Mouse (Mus musculus) CH12.LX (cell line): ENCODE measurements at regions not wholly inside any gene's neighbourhood (a gene's known extent, or its start where the extent isn't known, plus 50 kb on each side); places are given as distances from the start of the nearest gene placed in this dataset.

ENCODE experiments used
- DNase-seq: peaks from one replicate; pipeline ENCODE4 v3.0.0-alpha.2; 2013; ENCODE audit errors: extremely low read depth
- H3K27ac ChIP-seq: 2 replicates; pipeline ENCODE4 v1.5.1; 2012; ENCODE audit warnings: low read depth, mild to moderate bottlenecking, control low read depth, moderate library complexity; ENCODE audit not compliant: insufficient read depth
- H3K27me3 ChIP-seq: replicated peaks from 2 replicates; pipeline ENCODE3; 2012; ENCODE audit warnings: inconsistent platforms
- H3K36me3 ChIP-seq, 2 experiments: replicated peaks in 1 of 2; 2 replicates each; pipeline versions ENCODE3 to v1.6.1; 2012; ENCODE audit warnings: inconsistent platforms in 1 of 2, low read length in 1 of 2, mild to moderate bottlenecking in 1 of 2, mixed read lengths in 1 of 2, moderate library complexity in 1 of 2; ENCODE audit not compliant: control insufficient read depth in 1 of 2, insufficient read depth in 1 of 2
- H3K4me1 ChIP-seq, 2 experiments: 2 replicates each; pipeline ENCODE4 v1.6.1; 2012; ENCODE audit warnings: inconsistent platforms in 1 of 2, moderate library complexity in 1 of 2; ENCODE audit not compliant: insufficient read depth in 2 of 2, control insufficient read depth in 1 of 2
- H3K4me2 ChIP-seq: 2 replicates; pipeline ENCODE4 v1.6.1; 2012; ENCODE audit warnings: low read depth, mild to moderate bottlenecking, control low read depth; ENCODE audit not compliant: poor library complexity, insufficient read depth, severe bottlenecking
- H3K4me3 ChIP-seq, 3 experiments: fragments of 150-350 bp in 1 of 3; sonication (generic) in 1 of 3; replicated peaks in 1 of 3; 2 replicates each; pipeline versions ENCODE3 to v1.5.1; 2011 to 2012; ENCODE audit warnings: low read depth in 2 of 3, low read length in 2 of 3, mild to moderate bottlenecking in 2 of 3, moderate library complexity in 2 of 3, control low read depth in 1 of 3, improper control_type of control experiment in 1 of 3, inconsistent platforms in 1 of 3, mixed read lengths in 1 of 3; ENCODE audit not compliant: poor library complexity in 1 of 3
- H3K79me2 ChIP-seq: replicated peaks from 2 replicates; pipeline ENCODE4 v1.6.1; 2012; ENCODE audit warnings: mild to moderate bottlenecking, moderate library complexity; ENCODE audit not compliant: control insufficient read depth, poor library complexity, insufficient read depth, severe bottlenecking; ENCODE audit errors: extremely low read depth
- H3K9ac ChIP-seq: 2 replicates; pipeline ENCODE4 v1.6.1; 2012; ENCODE audit warnings: low read depth, mild to moderate bottlenecking, control low read depth, moderate library complexity; ENCODE audit not compliant: insufficient read depth
- H3K9me3 ChIP-seq: replicated peaks from 2 replicates; pipeline ENCODE3; 2012; ENCODE audit warnings: low read length, inconsistent platforms, mixed read lengths
- BHLHE40 ChIP-seq: IDR thresholded peaks from 2 replicates; pipeline ENCODE4 v1.6.1; 2011; ENCODE audit warnings: mild to moderate bottlenecking, low read depth, low read length, improper control_type of control experiment
- CHD2 ChIP-seq: IDR thresholded peaks from 2 replicates; pipeline ENCODE4 v1.6.1; 2011; ENCODE audit warnings: low read length, improper control_type of control experiment
- EP300 ChIP-seq: IDR thresholded peaks from 2 replicates; pipeline ENCODE4 v1.6.1; 2011; ENCODE audit warnings: low read length, improper control_type of control experiment
- GABPA ChIP-seq: IDR thresholded peaks from 2 replicates; pipeline ENCODE4 v1.6.1; 2012; ENCODE audit warnings: low read depth, low read length, improper control_type of control experiment, inconsistent platforms; ENCODE audit not compliant: insufficient replicate concordance
- HCFC1 ChIP-seq: IDR thresholded peaks from 2 replicates; pipeline ENCODE4 v1.6.1; 2012; ENCODE audit warnings: low read depth, mild to moderate bottlenecking, inconsistent platforms, low read length, improper control_type of control experiment
- IRF4 ChIP-seq: IDR thresholded peaks from 2 replicates; pipeline ENCODE4 v1.6.1; 2014; ENCODE audit warnings: low read depth, mild to moderate bottlenecking, inconsistent platforms, low read length, improper control_type of control experiment
- JUN ChIP-seq: IDR thresholded peaks from 2 replicates; pipeline ENCODE4 v1.6.1; 2011; ENCODE audit warnings: low read depth, mild to moderate bottlenecking, low read length, improper control_type of control experiment, moderate library complexity; ENCODE audit not compliant: insufficient read depth
- KAT2A ChIP-seq: IDR thresholded peaks from 2 replicates; pipeline ENCODE4 v1.6.1; 2012; ENCODE audit warnings: low read length, improper control_type of control experiment, inconsistent platforms; ENCODE audit not compliant: insufficient replicate concordance
- MAX ChIP-seq: IDR thresholded peaks from 2 replicates; pipeline ENCODE4 v1.6.1; 2011; ENCODE audit warnings: low read length, improper control_type of control experiment
- MEF2A ChIP-seq: IDR thresholded peaks from 2 replicates; pipeline ENCODE4 v1.6.1; 2014; ENCODE audit warnings: low read depth, mild to moderate bottlenecking, inconsistent platforms, low read length, improper control_type of control experiment, borderline replicate concordance
- MXI1 ChIP-seq: IDR thresholded peaks from 2 replicates; pipeline ENCODE4 v1.6.1; 2011; ENCODE audit warnings: mild to moderate bottlenecking, low read depth, low read length, improper control_type of control experiment
- NELFE ChIP-seq: IDR thresholded peaks from 2 replicates; pipeline ENCODE4 v1.6.1; 2011; ENCODE audit warnings: low read depth, low read length, improper control_type of control experiment
- PAX5 ChIP-seq: IDR thresholded peaks from 2 replicates; pipeline ENCODE4 v1.6.1; 2012; ENCODE audit warnings: low read length, inconsistent platforms, mixed read lengths
- POLR2AphosphoS2 ChIP-seq: IDR thresholded peaks from 2 replicates; pipeline ENCODE4 v1.6.1; 2011; ENCODE audit warnings: low read depth, low read length, improper control_type of control experiment
- RAD21 ChIP-seq: IDR thresholded peaks from 2 replicates; pipeline ENCODE4 v1.6.1; 2011; ENCODE audit warnings: low read depth, mild to moderate bottlenecking, low read length, improper control_type of control experiment, moderate library complexity
- RCOR1 ChIP-seq: conservative IDR thresholded peaks from 2 replicates; pipeline ENCODE4 v1.6.1; 2012; ENCODE audit warnings: low read depth, mild to moderate bottlenecking, inconsistent platforms, low read length, improper control_type of control experiment
- SIN3A ChIP-seq: IDR thresholded peaks from 2 replicates; pipeline ENCODE4 v1.6.1; 2012; ENCODE audit warnings: low read length, improper control_type of control experiment, inconsistent platforms
- SMC3 ChIP-seq: IDR thresholded peaks from 2 replicates; pipeline ENCODE4 v1.6.1; 2011; ENCODE audit warnings: low read depth, low read length, improper control_type of control experiment
- ZKSCAN1 ChIP-seq: IDR thresholded peaks from 2 replicates; pipeline ENCODE4 v1.6.1; 2012; ENCODE audit warnings: low read depth, inconsistent platforms, low read length, improper control_type of control experiment, borderline replicate concordance
- ZMIZ1 ChIP-seq: IDR thresholded peaks from 2 replicates; pipeline ENCODE4 v1.6.1; 2012; ENCODE audit warnings: low read depth, mild to moderate bottlenecking, inconsistent platforms, low read length, improper control_type of control experiment
- ZNF384 ChIP-seq: IDR thresholded peaks from 2 replicates; pipeline ENCODE4 v1.6.1; 2012; ENCODE audit warnings: low read depth, low read length, improper control_type of control experiment, inconsistent platforms
- dilution Hi-C: fragments of 300-500 bp; cut with MboI; formaldehyde crosslinking; loops from 2 replicates; pipeline ENCODE4 v1.14.3; 2020; ENCODE audit warnings: low sequenced_read_pairs; ENCODE audit not compliant: extremely low pct_unique_long_range_greater_than_20kb, extremely low pct_ligation_motif_present
- in situ Hi-C: fragments of 300-500 bp; cut with MboI; formaldehyde crosslinking; loops from 3 replicates; pipeline ENCODE4 v1.14.3; 2019; ENCODE audit warnings: low sequenced_read_pairs, low pct_ligation_motif_present, low pct_unique_long_range_greater_than_20kb, mixed read lengths

- dilution Hi-C loops: no loop called here
- no peaks in the 10 kb centered on the region for H3K27me3 ChIP-seq
- H3K4me2 ChIP-seq: no peak overlapping the region
- TF ChIP-seq JUN: no peak
- TF ChIP-seq MXI1: no peak
- no peak for TF ChIP-seq IRF4
- no peak for TF ChIP-seq POLR2AphosphoS2
- TF ChIP-seq BHLHE40: no peak
- TF ChIP-seq MEF2A: no peak
- H3K4me3 ChIP-seq: no peak overlapping the region
- H3K9me3 ChIP-seq: no peaks in the 10 kb centered on the region
- no peaks in the 10 kb centered on the region for H3K36me3 ChIP-seq
- H3K9ac ChIP-seq: no peak overlapping the region
- in situ Hi-C loops: no loop called here
- H3K27ac ChIP-seq: no peak overlapping the region
- no peaks in the 10 kb centered on the region for H3K4me1 ChIP-seq
- no peak for DNase-seq
- H3K79me2 ChIP-seq: no peaks in the 10 kb centered on the region
These were observed 425.1 kb downstream of the Slc22a22 start for GRCm38 (mm10) chr15:57052287-57052686.

- DNase-seq: no peak
- TF ChIP-seq GABPA: no peak
- no peak for TF ChIP-seq SIN3A
- no peak for TF ChIP-seq RCOR1
- TF ChIP-seq ZKSCAN1: no peak
- TF ChIP-seq NELFE: no peak
- no peak for TF ChIP-seq HCFC1
- TF ChIP-seq MAX: no peak
- no peak for TF ChIP-seq CHD2
- TF ChIP-seq KAT2A: no peak
- no peak for TF ChIP-seq PAX5
- TF ChIP-seq ZNF384: no peak
- no peak for TF ChIP-seq IRF4
- no peak for TF ChIP-seq RAD21
- TF ChIP-seq JUN: no peak
- TF ChIP-seq BHLHE40: no peak
- TF ChIP-seq SMC3: no peak
- TF ChIP-seq ZMIZ1: no peak
- no peak for TF ChIP-seq EP300
- no peak overlapping the region for H3K4me3 ChIP-seq
These were observed 440.4 kb downstream of the Slc22a22 start for GRCm38 (mm10) chr15:57036806-57037566.

More at GRCm38 (mm10) chr15:57036806-57037566, 440.4 kb downstream of the Slc22a22 start:
- no peaks in the 10 kb centered on the region for H3K36me3 ChIP-seq
- H3K27me3 ChIP-seq: no peaks in the 10 kb centered on the region
- dilution Hi-C loops: no loop called here
- no peak overlapping the region for H3K4me2 ChIP-seq
- H3K9ac ChIP-seq: no peak overlapping the region
- in situ Hi-C loops: no loop called here
- 0 out of 4 replicates have a peak, but pooled peaks cover 0 to 6% of the 10 kb centered on the region in 2 experiments for H3K4me1 ChIP-seq
- H3K9me3 ChIP-seq: no peaks in the 10 kb centered on the region
- no peak overlapping the region for H3K27ac ChIP-seq
- no peaks in the 10 kb centered on the region for H3K79me2 ChIP-seq
